Mouse (Mus musculus): ENCODE data around the gene Svopl. TPM values are rescaled to one million over a fixed set of nuclear protein-coding genes. Genes with fewer than 3 reads are reported as not detected.

Gene Svopl
- polyA plus RNA-seq, 1 experiment, result 0.35 TPM

GRCm38 (mm10) chr6:37967386-37967785 lies 79.4 kb downstream of the Svopl start:
- Histone ChIP-seq H3K4me1 (ENCODE audit: control insufficient read depth, insufficient read depth, low read length) (no peaks in the 10 kb centered on the region), H3K36me3 (ENCODE audit: control insufficient read depth, insufficient read depth, low read length) (peaks cover 1% of the 10 kb centered on the region; the same call in 1 of the 2 replicates), H3K27me3 (ENCODE audit: control insufficient read depth, insufficient read depth, low read length) (no peaks in the 10 kb centered on the region), H3K4me3 (ENCODE audit: control insufficient read depth, low read depth, low read length) (no peak overlapping the region), H3K27ac (ENCODE audit: control insufficient read depth, insufficient read depth, low read depth, low read length) (no peak overlapping the region)
- no peak for TF ChIP-seq POLR2A (IDR thresholded peaks at IDR 0.05; ENCODE audit: control insufficient read depth, low read depth, low read length)
- no peak for TF ChIP-seq CTCF (IDR thresholded peaks at IDR 0.05; ENCODE audit: control insufficient read depth, insufficient read depth, insufficient replicate concordance, low read depth, low read length)

- H3K4me1 ChIP-seq (ENCODE audit: control insufficient read depth, insufficient read depth, low read length), result no peaks in the 10 kb centered on the region
- TF ChIP-seq CTCF (IDR thresholded peaks at IDR 0.05; ENCODE audit: control insufficient read depth, insufficient read depth, insufficient replicate concordance, low read depth, low read length), result no peak
- H3K27me3 ChIP-seq (ENCODE audit: control insufficient read depth, insufficient read depth, low read length), result no peaks in the 10 kb centered on the region
- H3K27ac ChIP-seq (ENCODE audit: control insufficient read depth, insufficient read depth, low read depth, low read length), result no peak overlapping the region
- no peak overlapping the region for H3K4me3 ChIP-seq (ENCODE audit: control insufficient read depth, low read depth, low read length)
- peaks cover 1% of the 10 kb centered on the region; the same call in 1 of the 2 replicates for H3K36me3 ChIP-seq (ENCODE audit: control insufficient read depth, insufficient read depth, low read length)
Observed at GRCm38 (mm10) chr6:37951306-37951705, 95.5 kb downstream of the Svopl start.

- Histone ChIP-seq H3K27ac (ENCODE audit: control insufficient read depth, insufficient read depth, low read depth, low read length) (no peak overlapping the region), H3K4me1 (ENCODE audit: control insufficient read depth, insufficient read depth, low read length) (no peaks in the 10 kb centered on the region), H3K4me3 (ENCODE audit: control insufficient read depth, low read depth, low read length) (no peak overlapping the region), H3K27me3 (ENCODE audit: control insufficient read depth, insufficient read depth, low read length) (no peaks in the 10 kb centered on the region), H3K36me3 (ENCODE audit: control insufficient read depth, insufficient read depth, low read length) (no peaks in the 10 kb centered on the region; the same call in 1 of the 2 replicates)
- no peak for TF ChIP-seq POLR2A (IDR thresholded peaks at IDR 0.05; ENCODE audit: control insufficient read depth, low read depth, low read length)
- TF ChIP-seq CTCF (IDR thresholded peaks at IDR 0.05; ENCODE audit: control insufficient read depth, insufficient read depth, insufficient replicate concordance, low read depth, low read length), result no peak
Observed at GRCm38 (mm10) chr6:37936498-37936897, 110.3 kb downstream of the Svopl start.

Other genes with a start within 250 kb of the Svopl start
- gene Trim24, start 176.2 kb downstream of the Svopl start, polyA plus RNA-seq (2012; rRNA removed), result 74.9 and 82.5 TPM in 2 replicates
- not detected in 2 replicates for gene Tmem213, start 62.3 kb upstream of the Svopl start, polyA plus RNA-seq (2012; rRNA removed)
- 0.26 and 0.78 TPM in 2 replicates for gene Atp6v0a4, start 77.6 kb upstream of the Svopl start, polyA plus RNA-seq (2012; rRNA removed)
- gene D630045J12Rik, start 207.0 kb upstream of the Svopl start, polyA plus RNA-seq (2012; rRNA removed), result 3.4 and 4.2 TPM in 2 replicates

Data from testis, adult 2 months (tissue).